Mouse (Mus musculus) heart, embryonic 11.5 days (tissue): Measurements from ENCODE around the gene Gm20865. TPM values are rescaled to one million over a fixed set of nuclear protein-coding genes. Genes with fewer than 3 reads are reported as not detected.
"Not testable (repeated sequence)": the region's sequence is repeated elsewhere in the genome, so short reads cannot be mapped to it uniquely, and the experiment has no call there.

ENCODE experiments used
- ATAC-seq: fragments of 200-750 bp; cut with Nextera tagmentation; replicated peaks from 2 replicates; pipeline ENCODE4 v1.8.0; 2017; ENCODE audit warnings: moderate library complexity; ENCODE audit not compliant: insufficient number of reproducible peaks, low FRiP score, low TSS enrichment
- H3K27ac ChIP-seq: fragments of 300-500 bp; sonication (generic); 2 replicates; pipeline ENCODE4 v1.5.1; 2014; ENCODE audit warnings: mild to moderate bottlenecking, low read depth, low read length
- H3K27me3 ChIP-seq: fragments of 300-500 bp; sonication (generic); 2 replicates; pipeline ENCODE4 v1.6.1; 2014; ENCODE audit warnings: mild to moderate bottlenecking, low read length, mixed read lengths; ENCODE audit not compliant: control insufficient read depth, insufficient read depth
- H3K36me3 ChIP-seq: fragments of 300-500 bp; sonication (generic); 2 replicates; pipeline ENCODE4 v1.6.1; 2014; ENCODE audit warnings: mild to moderate bottlenecking, low read length, moderate library complexity, mixed read lengths; ENCODE audit not compliant: control insufficient read depth, insufficient read depth
- H3K4me1 ChIP-seq: fragments of 300-500 bp; sonication (generic); 2 replicates; pipeline ENCODE4 v1.6.1; 2014; ENCODE audit warnings: low read length; ENCODE audit not compliant: control insufficient read depth, insufficient read depth
- H3K4me2 ChIP-seq: fragments of 300-500 bp; sonication (generic); 2 replicates; pipeline ENCODE4 v1.6.1; 2014; ENCODE audit warnings: mild to moderate bottlenecking, moderate library complexity
- H3K4me3 ChIP-seq: fragments of 300-500 bp; sonication (generic); 2 replicates; pipeline ENCODE4 v1.5.1; 2014; ENCODE audit warnings: low read depth, low read length
- H3K9ac ChIP-seq: fragments of 300-500 bp; sonication (generic); 2 replicates; pipeline ENCODE4 v1.6.1; 2014; ENCODE audit warnings: mild to moderate bottlenecking, low read depth, low read length, moderate library complexity
- H3K9me3 ChIP-seq: fragments of 300-500 bp; sonication (generic); replicated peaks from 2 replicates; pipeline ENCODE4 v1.6.1; 2016; ENCODE audit warnings: low read length; ENCODE audit not compliant: control insufficient read depth
- WGBS: fragments of 180-500 bp; shearing (Covaris S2); extraction: QIAGEN DNeasy Blood & Tissue Kit; methylation state at CpG from one replicate; pipeline ENCODE4 v1.1.7; 2014; ENCODE audit not compliant: insufficient replicate concordance; 5-methylcytosine and 5-hydroxymethylcytosine counted together
- polyA plus RNA-seq: library from polyadenylated mRNA; unstranded; fragments of >200 nt; fragmentation: Nextera tagmentation; extraction: Ambion mirVana; gene quantifications from 2 replicates; pipeline ENCODE4 v1.2.1, GENCODE M21; 2014

The Gm20865 gene
- polyA plus RNA-seq = not detected in 2 replicates

DNA sequence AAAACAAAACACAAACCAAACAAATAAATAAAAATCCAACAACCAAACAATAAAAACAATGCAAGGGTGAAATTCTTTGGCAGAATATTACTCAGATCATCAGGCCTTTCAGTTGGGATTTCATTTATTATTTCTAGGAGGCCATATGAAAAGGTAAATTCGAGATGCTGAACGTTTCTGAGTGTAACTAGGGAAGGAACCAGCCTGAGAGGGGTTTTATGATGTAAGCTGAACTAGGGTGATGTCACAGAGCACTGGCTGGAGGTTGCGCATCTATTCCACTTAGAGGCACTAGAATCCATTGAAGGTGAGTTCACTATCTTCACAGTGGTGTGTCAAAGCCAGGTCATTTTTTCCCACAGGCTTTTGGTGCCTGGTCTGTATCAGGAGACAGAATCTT lies at the start of gene Gm20865:
Gene Gm20865 (plus strand): TSS at position 301 of the 400 bp plus-strand sequence.
- H3K4me2 ChIP-seq, H3K9me3 ChIP-seq, ATAC-seq, H3K27ac ChIP-seq, H3K36me3 ChIP-seq, H3K27me3 ChIP-seq, H3K4me1 ChIP-seq, H3K9ac ChIP-seq, H3K4me3 ChIP-seq: not testable (repeated sequence)
- no CpG with 5 or more reads among the region's 3 CpGs for whole genome bisulfite sequencing

Other genes with a start within 250 kb of the Gm20865 start
- gene Gm29866, start 247.9 kb upstream of the Gm20865 start, polyA plus RNA-seq = not detected in 2 replicates
- gene Gm20909, start 77.0 kb upstream of the Gm20865 start, polyA plus RNA-seq = not detected in 2 replicates